Mouse (Mus musculus): Measurements from ENCODE around the gene Hipk4. TPM values are rescaled to one million over a fixed set of nuclear protein-coding genes. Genes with fewer than 3 reads are reported as not detected.

The Hipk4 gene
- polyA plus RNA-seq (2016; fragmentation: Nextera tagmentation; extraction: Ambion mirVana): 0.54 and 0.79 TPM in 2 replicates

GRCm38 (mm10) chr7:27522967-27523366 is at the start of gene Hipk4:
Gene Hipk4, plus strand, starts transcription at chr7:27523267.
- Histone ChIP-seq H3K27me3 (ENCODE audit: low read depth, poor library complexity, severe bottlenecking) (no peaks in the 10 kb centered on the region), H3K27ac (no peak within 1 kb of the TSS), H3K9me3 (replicated peaks) (no peaks in the 10 kb centered on the region), H3K4me1 (peaks cover 4% of the 10 kb centered on the region; the same call in 1 of the 2 replicates), H3K4me3 (no peak within 1 kb of the TSS), H3K36me3 (peaks cover 16% of the 10 kb centered on the region; the same call in 1 of the 2 replicates)
- WGBS: 70% methylated on average over 5 of the region's 5 CpGs
- no peak for DNase-seq (ENCODE audit: low spot score)

GRCm38 (mm10) chr7:27473835-27474489 is 49.1 kb upstream of the Hipk4 start:
- DNase-seq (ENCODE audit: low spot score): no peak

GRCm38 (mm10) chr7:27474490-27474954 is 48.5 kb upstream of the Hipk4 start:
- under 1% methylated on average over 23 of the region's 23 CpGs for WGBS
- Histone ChIP-seq H3K36me3 (peaks cover 28% of the 10 kb centered on the region), H3K4me3 (peak overlapping the region; percentile 82), H3K27ac (peak overlapping the region; percentile 91), H3K4me1 (peaks cover 20% of the 10 kb centered on the region), H3K9me3 (replicated peaks) (no peaks in the 10 kb centered on the region), H3K27me3 (ENCODE audit: low read depth, poor library complexity, severe bottlenecking) (no peaks in the 10 kb centered on the region)
- peak; percentile 94 for DNase-seq (ENCODE audit: low spot score)

More at GRCm38 (mm10) chr7:27473835-27474489, 49.1 kb upstream of the Hipk4 start:
- Histone ChIP-seq H3K4me3 (peak overlapping the region; percentile 82), H3K4me1 (peaks cover 20% of the 10 kb centered on the region), H3K27ac (peak overlapping the region; percentile 91), H3K9me3 (replicated peaks) (no peaks in the 10 kb centered on the region), H3K27me3 (ENCODE audit: low read depth, poor library complexity, severe bottlenecking) (no peaks in the 10 kb centered on the region), H3K36me3 (peaks cover 28% of the 10 kb centered on the region)
- under 1% methylated on average over 34 of the region's 34 CpGs for WGBS

- H3K27me3 ChIP-seq (ENCODE audit: low read depth, poor library complexity, severe bottlenecking): no peaks in the 10 kb centered on the region
- 0 out of 2 replicates have a peak overlapping the region, but pooled peaks have one; percentile 82 for H3K4me3 ChIP-seq
- DNase-seq (ENCODE audit: low spot score): no peak
- H3K4me1 ChIP-seq: peaks cover 22% of the 10 kb centered on the region
- peaks cover 28% of the 10 kb centered on the region for H3K36me3 ChIP-seq
- 95% methylated on average over 2 of the region's 2 CpGs for WGBS
- H3K27ac ChIP-seq: peak overlapping the region; percentile 91; the same call in 1 of the 2 replicates
- no peaks in the 10 kb centered on the region for H3K9me3 ChIP-seq (replicated peaks)
Observed at GRCm38 (mm10) chr7:27475596-27475995, 47.5 kb upstream of the Hipk4 start.

GRCm38 (mm10) chr7:27476098-27476635 is 46.9 kb upstream of the Hipk4 start:
- Histone ChIP-seq H3K27ac (no peak overlapping the region), H3K36me3 (peaks cover 28% of the 10 kb centered on the region), H3K27me3 (ENCODE audit: low read depth, poor library complexity, severe bottlenecking) (no peaks in the 10 kb centered on the region), H3K4me1 (peaks cover 27% of the 10 kb centered on the region), H3K9me3 (replicated peaks) (no peaks in the 10 kb centered on the region), H3K4me3 (no peak overlapping the region)
- WGBS: 94% methylated on average over 14 of the region's 14 CpGs
- DNase-seq (ENCODE audit: low spot score): no peak

GRCm38 (mm10) chr7:27478561-27478960 is 44.5 kb upstream of the Hipk4 start:
- Histone ChIP-seq H3K4me3 (no peak overlapping the region), H3K9me3 (replicated peaks) (no peaks in the 10 kb centered on the region), H3K27me3 (ENCODE audit: low read depth, poor library complexity, severe bottlenecking) (no peaks in the 10 kb centered on the region), H3K36me3 (peaks cover 28% of the 10 kb centered on the region), H3K4me1 (peaks cover 35% of the 10 kb centered on the region), H3K27ac (no peak overlapping the region)
- no peak for DNase-seq (ENCODE audit: low spot score)
- 83% methylated on average over 7 of the region's 7 CpGs for WGBS

GRCm38 (mm10) chr7:27479750-27480149 is 43.3 kb upstream of the Hipk4 start:
- Histone ChIP-seq H3K36me3 (peaks cover 28% of the 10 kb centered on the region), H3K9me3 (replicated peaks) (no peaks in the 10 kb centered on the region), H3K4me1 (peaks cover 35% of the 10 kb centered on the region), H3K4me3 (no peak overlapping the region), H3K27me3 (ENCODE audit: low read depth, poor library complexity, severe bottlenecking) (no peaks in the 10 kb centered on the region), H3K27ac (no peak overlapping the region)
- DNase-seq (ENCODE audit: low spot score): no peak
- WGBS: 85% methylated on average over 1 of the region's 1 CpGs

GRCm38 (mm10) chr7:27480506-27480905 is 42.6 kb upstream of the Hipk4 start:
- Histone ChIP-seq H3K9me3 (replicated peaks) (no peaks in the 10 kb centered on the region), H3K4me3 (0 out of 2 replicates have a peak overlapping the region, but pooled peaks have one; percentile 47), H3K4me1 (peaks cover 29% of the 10 kb centered on the region), H3K27me3 (ENCODE audit: low read depth, poor library complexity, severe bottlenecking) (no peaks in the 10 kb centered on the region), H3K27ac (peak overlapping the region; percentile 82), H3K36me3 (peaks cover 28% of the 10 kb centered on the region)
- 72% methylated on average over 3 of the region's 3 CpGs for WGBS
- DNase-seq (ENCODE audit: low spot score): no peak

GRCm38 (mm10) chr7:27480927-27481626 is 42.0 kb upstream of the Hipk4 start:
- no peak for DNase-seq (ENCODE audit: low spot score)
- H3K9me3 ChIP-seq (replicated peaks): no peaks in the 10 kb centered on the region

GRCm38 (mm10) chr7:27481627-27481969 is 41.5 kb upstream of the Hipk4 start:
- Histone ChIP-seq H3K4me1 (peaks cover 31% of the 10 kb centered on the region), H3K4me3 (peak overlapping the region; percentile 47), H3K27ac (peak overlapping the region; percentile 82), H3K36me3 (peaks cover 18% of the 10 kb centered on the region), H3K9me3 (replicated peaks) (no peaks in the 10 kb centered on the region), H3K27me3 (ENCODE audit: low read depth, poor library complexity, severe bottlenecking) (no peaks in the 10 kb centered on the region)
- peak; percentile 88 for DNase-seq (ENCODE audit: low spot score)
- WGBS: 0% methylated on average over 11 of the region's 12 CpGs

More at GRCm38 (mm10) chr7:27480927-27481626, 42.0 kb upstream of the Hipk4 start:
- Histone ChIP-seq H3K36me3 (peaks cover 24% of the 10 kb centered on the region), H3K4me1 (peaks cover 29% of the 10 kb centered on the region), H3K27me3 (ENCODE audit: low read depth, poor library complexity, severe bottlenecking) (no peaks in the 10 kb centered on the region), H3K27ac (peak overlapping the region; percentile 82), H3K4me3 (peak overlapping the region; percentile 47)
- 12% methylated on average over 11 of the region's 11 CpGs for WGBS

GRCm38 (mm10) chr7:27483860-27484259 is 39.2 kb upstream of the Hipk4 start:
- Histone ChIP-seq H3K4me1 (peaks cover 37% of the 10 kb centered on the region), H3K4me3 (no peak overlapping the region), H3K27ac (no peak overlapping the region), H3K27me3 (ENCODE audit: low read depth, poor library complexity, severe bottlenecking) (no peaks in the 10 kb centered on the region), H3K36me3 (no peaks in the 10 kb centered on the region), H3K9me3 (replicated peaks) (no peaks in the 10 kb centered on the region)
- no peak for DNase-seq (ENCODE audit: low spot score)
- WGBS: 83% methylated on average over 4 of the region's 4 CpGs

- Histone ChIP-seq H3K4me1 (peaks cover 52% of the 10 kb centered on the region), H3K9me3 (replicated peaks) (no peaks in the 10 kb centered on the region), H3K4me3 (peak overlapping the region; percentile 82), H3K36me3 (peaks cover 9% of the 10 kb centered on the region), H3K27ac (peak overlapping the region; percentile 98), H3K27me3 (ENCODE audit: low read depth, poor library complexity, severe bottlenecking) (no peaks in the 10 kb centered on the region)
- WGBS: 5% methylated on average over 13 of the region's 13 CpGs
- no peak for DNase-seq (ENCODE audit: low spot score)
Observed at GRCm38 (mm10) chr7:27486102-27486769, 36.8 kb upstream of the Hipk4 start.
